Mouse (Mus musculus) c-Kit-positive CD71-positive TER-119-positive erythroid progenitor cells, embryonic 14.5 days (primary cell): ENCODE results near the gene Lgals7.
"Not testable (repeated sequence)": the region's sequence is repeated elsewhere in the genome, so short reads cannot be mapped to it uniquely, and the experiment has no call there.

Source experiments
- DNase-seq: peaks from one replicate; pipeline ENCODE4 v3.0.0-alpha.2; 2013; ENCODE audit warnings: low spot score

Lgals7 gene

GRCm38 (mm10) chr7:28877856-28878255, 14.2 kb downstream of the Lgals7 start:
- no peak for DNase-seq

- DNase-seq = no peak
Observed at GRCm38 (mm10) chr7:28879606-28880005, 16.0 kb downstream of the Lgals7 start.

GRCm38 (mm10) chr7:28880554-28880953, 16.9 kb downstream of the Lgals7 start:
- no peak for DNase-seq

GRCm38 (mm10) chr7:28881199-28881598, 17.5 kb downstream of the Lgals7 start, which contains the start of gene Capn12:
Capn12 (plus strand) TSS chr7:28881422.
- no peak for DNase-seq

GRCm38 (mm10) chr7:28883039-28883438, 19.4 kb downstream of the Lgals7 start:
- no peak for DNase-seq

- not testable (repeated sequence) for DNase-seq
Observed at GRCm38 (mm10) chr7:28883704-28884103, 20.1 kb downstream of the Lgals7 start.

- no peak for DNase-seq
Observed at GRCm38 (mm10) chr7:28886486-28886885, 22.8 kb downstream of the Lgals7 start.

GRCm38 (mm10) chr7:28888701-28889161, 25.1 kb downstream of the Lgals7 start:
- no peak for DNase-seq

GRCm38 (mm10) chr7:28892601-28893000, 28.9 kb downstream of the Lgals7 start:
- no peak for DNase-seq

GRCm38 (mm10) chr7:28893643-28894265, 30.1 kb downstream of the Lgals7 start:
- no peak for DNase-seq

GRCm38 (mm10) chr7:28894942-28895341, 31.3 kb downstream of the Lgals7 start:
- DNase-seq = no peak

GRCm38 (mm10) chr7:28897661-28898060, 34.0 kb downstream of the Lgals7 start:
- no peak for DNase-seq

GRCm38 (mm10) chr7:28899972-28900371, 36.3 kb downstream of the Lgals7 start:
- no peak for DNase-seq

- no peak for DNase-seq
Observed at GRCm38 (mm10) chr7:28901311-28902125, 37.9 kb downstream of the Lgals7 start.

GRCm38 (mm10) chr7:28902180-28902579, 38.5 kb downstream of the Lgals7 start:
- no peak for DNase-seq

- DNase-seq = no peak
Observed at GRCm38 (mm10) chr7:28902809-28903208, 39.2 kb downstream of the Lgals7 start.

GRCm38 (mm10) chr7:28903778-28904177, 40.1 kb downstream of the Lgals7 start:
- no peak for DNase-seq

- DNase-seq = no peak
Observed at GRCm38 (mm10) chr7:28907195-28907594, 43.5 kb downstream of the Lgals7 start.

- DNase-seq = no peak
Observed at GRCm38 (mm10) chr7:28911632-28912031, 48.0 kb downstream of the Lgals7 start.

- no peak for DNase-seq
Observed at GRCm38 (mm10) chr7:28913171-28913570, 49.5 kb downstream of the Lgals7 start.
